Mouse (Mus musculus) hindbrain, embryonic 15.5 days (tissue): ENCODE measurements at regions not wholly inside any gene's neighbourhood (a gene's known extent, or its start where the extent isn't known, plus 50 kb on each side); places are given as distances from the start of the nearest gene placed in this dataset.

Source experiments
- ATAC-seq: fragments of 200-750 bp; cut with Nextera tagmentation; 2 replicates; pipeline ENCODE4 v1.8.0; 2017; ENCODE audit warnings: low read depth, moderate number of reproducible peaks, moderate TSS enrichment; ENCODE audit not compliant: low FRiP score
- H3K27ac ChIP-seq: fragments of 300-500 bp; sonication (generic); replicated peaks from 2 replicates; pipeline ENCODE4 v1.5.1; 2015; ENCODE audit warnings: mild to moderate bottlenecking, inconsistent platforms
- H3K27me3 ChIP-seq: fragments of 300-500 bp; sonication (generic); 2 replicates; pipeline ENCODE4 v1.6.1; 2015; ENCODE audit warnings: control low read depth, inconsistent platforms
- H3K36me3 ChIP-seq: fragments of 300-500 bp; sonication (generic); 2 replicates; pipeline ENCODE4 v1.6.1; 2015; ENCODE audit warnings: control low read depth, inconsistent platforms
- H3K4me1 ChIP-seq: fragments of 300-500 bp; sonication (generic); replicated peaks from 2 replicates; pipeline ENCODE4 v1.6.1; 2015; ENCODE audit warnings: control low read depth, inconsistent platforms
- H3K4me2 ChIP-seq: fragments of 300-500 bp; sonication (generic); 2 replicates; pipeline ENCODE4 v1.6.1; 2015; ENCODE audit warnings: moderate library complexity, mild to moderate bottlenecking, inconsistent platforms
- H3K4me3 ChIP-seq: fragments of 300-500 bp; sonication (generic); 2 replicates; pipeline ENCODE4 v1.5.1; 2015; ENCODE audit warnings: mild to moderate bottlenecking, inconsistent platforms
- H3K9ac ChIP-seq: fragments of 300-500 bp; sonication (generic); 2 replicates; pipeline ENCODE4 v1.6.1; 2015; ENCODE audit warnings: inconsistent platforms
- H3K9me3 ChIP-seq: fragments of 300-500 bp; sonication (generic); 2 replicates; pipeline ENCODE4 v1.6.1; 2016; ENCODE audit warnings: control low read depth, inconsistent platforms
- WGBS: fragments of 180-500 bp; shearing (Covaris S2); methylation state at CpG from one replicate; pipeline ENCODE4 v1.1.7; 2015; 5-methylcytosine and 5-hydroxymethylcytosine counted together

GRCm38 (mm10) chr8:33115271-33116236 lies 313.0 kb upstream of the 5930422O12Rik start:
- H3K4me3 ChIP-seq, result no peak overlapping the region
- no peaks in the 10 kb centered on the region for H3K27me3 ChIP-seq
- peak overlapping the region; percentile 30; the same call in 1 of the 2 replicates for H3K4me2 ChIP-seq
- WGBS, result 45% methylated on average over 17 of the region's 17 CpGs
- no peaks in the 10 kb centered on the region for H3K36me3 ChIP-seq
- peaks cover 11% of the 10 kb centered on the region; the same call in 1 of the 2 replicates for H3K4me1 ChIP-seq
- no peaks in the 10 kb centered on the region for H3K9me3 ChIP-seq
- peak; percentile 85 for ATAC-seq
- no peak overlapping the region for H3K9ac ChIP-seq
- peak overlapping the region; percentile 21; the same call in 1 of the 2 replicates for H3K27ac ChIP-seq

GRCm38 (mm10) chr8:33123061-33123587 lies 305.4 kb upstream of the 5930422O12Rik start:
- H3K27ac ChIP-seq, result no peak overlapping the region
- no peak overlapping the region for H3K4me2 ChIP-seq
- H3K9me3 ChIP-seq, result no peaks in the 10 kb centered on the region
- H3K36me3 ChIP-seq, result no peaks in the 10 kb centered on the region
- no peak overlapping the region for H3K9ac ChIP-seq
- no peaks in the 10 kb centered on the region for H3K27me3 ChIP-seq
- H3K4me3 ChIP-seq, result no peak overlapping the region
- 63% methylated on average over 3 of the region's 3 CpGs for WGBS
- no peak for ATAC-seq
- H3K4me1 ChIP-seq, result no peaks in the 10 kb centered on the region

GRCm38 (mm10) chr8:33126981-33127380 lies 301.5 kb upstream of the 5930422O12Rik start:
- no peak for ATAC-seq
- no peak overlapping the region for H3K27ac ChIP-seq
- no peaks in the 10 kb centered on the region for H3K27me3 ChIP-seq
- H3K4me2 ChIP-seq, result no peak overlapping the region
- no peaks in the 10 kb centered on the region for H3K36me3 ChIP-seq
- 78% methylated on average over 2 of the region's 2 CpGs for WGBS
- no peaks in the 10 kb centered on the region for H3K9me3 ChIP-seq
- no peak overlapping the region for H3K9ac ChIP-seq
- no peak overlapping the region for H3K4me3 ChIP-seq
- H3K4me1 ChIP-seq, result no peaks in the 10 kb centered on the region

- H3K4me2 ChIP-seq, result no peak overlapping the region
- H3K36me3 ChIP-seq, result no peaks in the 10 kb centered on the region
- no peaks in the 10 kb centered on the region for H3K9me3 ChIP-seq
- H3K27ac ChIP-seq, result no peak overlapping the region
- no peaks in the 10 kb centered on the region for H3K27me3 ChIP-seq
- H3K4me1 ChIP-seq, result no peaks in the 10 kb centered on the region
- H3K9ac ChIP-seq, result no peak overlapping the region
- no peak overlapping the region for H3K4me3 ChIP-seq
- 7% methylated on average over 2 of the region's 2 CpGs for WGBS
- ATAC-seq, result no peak
Measured at GRCm38 (mm10) chr8:33138874-33139273, 289.6 kb upstream of the 5930422O12Rik start.

- Histone ChIP-seq H3K27me3 (no peaks in the 10 kb centered on the region), H3K4me1 (no peaks in the 10 kb centered on the region), H3K36me3 (no peaks in the 10 kb centered on the region), H3K27ac (no peak overlapping the region), H3K4me3 (no peak overlapping the region), H3K9ac (no peak overlapping the region), H3K4me2 (no peak overlapping the region), H3K9me3 (no peaks in the 10 kb centered on the region)
- WGBS, result 23% methylated on average over 2 of the region's 2 CpGs
- no peak for ATAC-seq
Measured at GRCm38 (mm10) chr8:33139850-33140249, 288.7 kb upstream of the 5930422O12Rik start.

GRCm38 (mm10) chr8:33177642-33178041 lies 250.9 kb upstream of the 5930422O12Rik start:
- whole genome bisulfite sequencing, result 89% methylated on average over 6 of the region's 6 CpGs

GRCm38 (mm10) chr8:33183029-33183428 lies 245.5 kb upstream of the 5930422O12Rik start:
- Histone ChIP-seq H3K9me3 (no peaks in the 10 kb centered on the region), H3K4me1 (no peaks in the 10 kb centered on the region), H3K4me2 (no peak overlapping the region), H3K9ac (no peak overlapping the region), H3K4me3 (no peak overlapping the region), H3K27ac (no peak overlapping the region), H3K36me3 (no peaks in the 10 kb centered on the region), H3K27me3 (no peaks in the 10 kb centered on the region)
- WGBS, result 72% methylated on average over 9 of the region's 9 CpGs
- no peak for ATAC-seq

More at GRCm38 (mm10) chr8:33177642-33178041, 250.9 kb upstream of the 5930422O12Rik start:
- H3K4me1 ChIP-seq, result no peaks in the 10 kb centered on the region
- no peak for ATAC-seq
- H3K27ac ChIP-seq, result no peak overlapping the region
- no peaks in the 10 kb centered on the region for H3K27me3 ChIP-seq
- no peaks in the 10 kb centered on the region for H3K9me3 ChIP-seq
- H3K36me3 ChIP-seq, result no peaks in the 10 kb centered on the region
- no peak overlapping the region for H3K4me2 ChIP-seq
- no peak overlapping the region for H3K9ac ChIP-seq
- H3K4me3 ChIP-seq, result no peak overlapping the region
